Mouse (Mus musculus) olfactory bulb, adult 2 months (tissue): ENCODE results near the gene Tuba8.

ENCODE experiments used
- CTCF ChIP-seq: fragments of 200-500 bp; IDR thresholded peaks from 2 replicates; pipeline ENCODE4 v1.5.1; 2012; ENCODE audit warnings: low read depth, mild to moderate bottlenecking, low read length, moderate library complexity; ENCODE audit not compliant: insufficient read depth
- POLR2A ChIP-seq: fragments of 200-500 bp; IDR thresholded peaks from 2 replicates; pipeline ENCODE4 v1.6.1; 2012; ENCODE audit warnings: mild to moderate bottlenecking, low read depth, low read length, moderate library complexity; ENCODE audit not compliant: insufficient read depth

DNA sequence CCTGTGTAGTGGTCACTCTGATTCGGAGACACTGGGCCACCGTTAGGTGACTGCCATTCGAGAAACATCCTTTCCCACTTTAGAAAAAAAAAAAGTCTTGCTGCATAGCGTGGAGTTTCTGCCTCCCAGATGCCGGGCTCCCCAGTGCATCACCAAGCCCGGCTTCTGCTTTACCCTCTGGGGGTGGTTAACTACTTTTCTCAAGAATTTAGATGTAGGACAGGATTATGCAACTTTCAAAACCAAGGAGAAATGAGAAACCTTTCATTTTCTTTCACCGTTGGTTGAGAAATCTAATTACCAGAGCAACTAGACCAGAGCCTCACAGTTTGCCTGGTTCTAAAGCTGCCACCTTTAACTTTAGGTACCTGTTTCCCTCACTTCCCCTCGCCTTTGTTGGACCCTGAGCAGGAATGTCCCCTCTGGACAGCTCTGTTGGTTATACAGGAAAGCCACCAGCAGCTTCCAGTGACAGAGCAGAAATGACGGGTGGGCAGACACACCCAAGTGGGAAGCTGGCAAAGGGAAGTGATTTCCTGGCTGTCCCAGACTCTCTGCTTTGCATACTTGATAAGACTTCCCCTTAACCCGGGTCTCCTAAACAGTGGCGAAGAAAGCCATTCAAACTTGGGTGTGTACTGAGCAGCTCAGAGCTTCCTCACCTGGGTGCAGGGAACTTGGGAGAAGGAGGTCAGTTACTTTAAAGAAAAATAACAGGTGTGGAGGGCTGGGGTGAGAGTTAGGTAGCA lies 19.1 kb upstream of the Tuba8 start:
- TF ChIP-seq POLR2A (no peak), CTCF (no peak)
